9 mouse cellular contexts compared by ENCODE assay signal in the genomic region with DNA sequence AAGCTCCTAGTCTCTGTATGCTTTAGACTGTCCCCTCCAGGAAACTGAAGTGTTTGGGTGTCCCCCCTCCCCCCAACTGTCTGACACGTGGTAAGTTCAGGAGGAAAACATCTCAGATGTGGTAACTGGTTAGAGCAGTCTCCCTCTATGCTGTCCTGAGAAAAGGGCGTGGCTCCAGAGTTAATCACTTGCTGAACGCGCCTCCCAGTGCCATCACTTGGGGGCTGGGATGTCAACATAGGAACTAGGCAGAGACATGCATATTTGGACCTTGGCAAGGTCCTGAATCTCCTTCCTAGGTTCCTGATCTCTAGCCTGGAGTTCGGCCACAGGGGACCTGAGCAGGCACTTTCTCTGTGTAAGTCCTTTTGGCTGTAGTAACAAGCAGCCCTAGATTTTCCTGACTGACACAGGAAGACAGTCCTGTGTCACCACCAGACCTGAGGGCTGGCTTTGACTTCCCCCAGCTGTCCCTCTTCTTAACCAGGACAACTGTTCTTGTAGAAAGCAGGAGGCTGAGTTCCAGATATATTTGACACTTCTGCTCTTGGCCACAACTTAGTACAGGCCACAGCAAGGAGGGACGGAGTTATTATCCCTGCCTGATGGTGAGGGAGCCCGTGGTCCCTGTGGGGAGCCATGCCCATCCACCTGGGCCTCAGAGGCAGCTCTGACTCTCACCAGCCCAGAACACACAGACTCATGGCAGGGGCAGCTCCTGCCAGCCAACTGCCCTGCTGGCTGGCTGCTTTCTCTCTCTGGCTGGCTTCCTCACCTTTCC. TPM values are rescaled to one million over a fixed set of nuclear protein-coding genes. Genes with fewer than 3 reads are reported as not detected.
A peak's percentile ranks its signal among the peaks of the same experiment; 100 is the strongest.
DNase-seq lines count a peak whose midpoint lies in the region; ATAC-seq and TF ChIP-seq lines count a peak whose summit lies in the region.
"Had no signal": no experiment of that assay in that cellular context is flagged by ENCODE, and none has a peak within 500 bp of the region (broad histone marks: within the 10 kb centered on the region; RNA-seq: fewer than 3 reads in every experiment).

No protein-coding gene starts in this region.

- no peaks in the 10 kb centered on the region for H3K27me3 ChIP-seq in heart, embryonic 16.5 days (ENCODE audit: control insufficient read depth, insufficient read depth, low read length)
- no peaks in the 10 kb centered on the region for H3K27me3 ChIP-seq in cerebellum, adult 2 months (ENCODE audit: control insufficient read depth, insufficient read depth, low read length)
- H3K27me3 ChIP-seq in liver, embryonic 12.5 days (replicated peaks): peaks cover 9% of the 10 kb centered on the region; the same call in 1 of the 2 replicates
- H3K27me3 ChIP-seq in forebrain, embryonic 13.5 days: no peaks in the 10 kb centered on the region

- H3K4me3 ChIP-seq in heart, embryonic 16.5 days (ENCODE audit: low read length): no peak overlapping the region
- no peak overlapping the region for H3K4me3 ChIP-seq in cerebellum, adult 2 months (replicated peaks; ENCODE audit: insufficient read depth, low read depth, low read length)
- H3K4me3 ChIP-seq in liver, embryonic 12.5 days: no peak overlapping the region
- H3K4me3 ChIP-seq in forebrain, embryonic 13.5 days: no peak overlapping the region

- no peak for DNase-seq in heart, postnatal 10 days
- peak; percentile 83 for DNase-seq in CD4-positive, CD25-positive, alpha-beta regulatory T cell, adult 2 months (ENCODE audit: low read depth, low spot score)
- peak; percentile 70 to 79 for DNase-seq in cerebellum, adult 2 months
- no peak for DNase-seq in left cerebral cortex, postnatal 25 days (ENCODE audit: low spot score in 2 of 2)
- no peak for DNase-seq in ovary, postnatal 10 days (ENCODE audit: low spot score)
- DNase-seq: gastrocnemius, postnatal 14 days had no signal

- no peaks in the 10 kb centered on the region for H3K36me3 ChIP-seq in heart, embryonic 16.5 days (ENCODE audit: control insufficient read depth, insufficient read depth)
- peaks cover 12% of the 10 kb centered on the region for H3K36me3 ChIP-seq in liver, embryonic 12.5 days
- H3K36me3 ChIP-seq in forebrain, embryonic 13.5 days (ENCODE audit: poor library complexity, severe bottlenecking): peaks cover 20% of the 10 kb centered on the region

- 19% methylated on average over 7 of the region's 7 CpGs for WGBS in heart, embryonic 16.5 days
- 18% methylated on average over 7 of the region's 7 CpGs for WGBS in cerebellum, adult 2 months
- WGBS in liver, embryonic 12.5 days (ENCODE audit: insufficient replicate concordance): 21% methylated on average over 7 of the region's 7 CpGs
- 24% methylated on average over 7 of the region's 7 CpGs for WGBS in forebrain, embryonic 13.5 days

- intact Hi-C loops in heart, postnatal 10 days (cut with DNase I): no loop called here
- intact Hi-C loops in left cerebral cortex, postnatal 25 days (cut with DNase I): no loop called here

- no peak; the same call in 1 of the 2 replicates for ATAC-seq in heart, embryonic 16.5 days (replicated peaks; ENCODE audit: extremely low read depth, insufficient read depth, low FRiP score)
- no peak for ATAC-seq in liver, embryonic 12.5 days
- no peak for ATAC-seq in forebrain, embryonic 13.5 days

- TF ChIP-seq CTCF in cerebellum, adult 2 months (IDR thresholded peaks at IDR 0.05; ENCODE audit: borderline replicate concordance, insufficient read depth, low read depth, low read length): no peak

- H3K4me1 ChIP-seq in heart, embryonic 16.5 days (ENCODE audit: control insufficient read depth, insufficient read depth, low read length): peaks cover 14% of the 10 kb centered on the region
- H3K4me1 ChIP-seq in cerebellum, adult 2 months (ENCODE audit: control insufficient read depth, insufficient read depth, low read length): peaks cover 37% of the 10 kb centered on the region
- peaks cover 39% of the 10 kb centered on the region for H3K4me1 ChIP-seq in liver, embryonic 12.5 days
- no peaks in the 10 kb centered on the region; the same call in 1 of the 2 replicates for H3K4me1 ChIP-seq in forebrain, embryonic 13.5 days

- peak overlapping the region; percentile 46; the same call in 1 of the 2 replicates for H3K9ac ChIP-seq in heart, embryonic 16.5 days (ENCODE audit: low read length)
- no peak overlapping the region for H3K9ac ChIP-seq in liver, embryonic 12.5 days
- H3K9ac ChIP-seq in forebrain, embryonic 13.5 days: no peak overlapping the region

- no peak for TF ChIP-seq POLR2A in cerebellum, adult 2 months (IDR thresholded peaks at IDR 0.05; ENCODE audit: borderline replicate concordance, insufficient read depth, low read length)

- H3K27ac ChIP-seq in heart, embryonic 16.5 days (ENCODE audit: low read length): no peak overlapping the region; the same call in 1 of the 2 replicates
- peak overlapping the region; percentile 44 for H3K27ac ChIP-seq in cerebellum, adult 2 months (ENCODE audit: insufficient read depth, low read length)
- H3K27ac ChIP-seq in liver, embryonic 12.5 days: peak overlapping the region; percentile 57; the same call in 1 of the 2 replicates
- no peak overlapping the region for H3K27ac ChIP-seq in forebrain, embryonic 13.5 days

- H3K4me2 ChIP-seq in heart, embryonic 16.5 days (ENCODE audit: low read depth, low read length): no peak overlapping the region
- H3K4me2 ChIP-seq in liver, embryonic 12.5 days: no peak overlapping the region
- no peak overlapping the region for H3K4me2 ChIP-seq in forebrain, embryonic 13.5 days

- H3K9me3 ChIP-seq in heart, embryonic 16.5 days (replicated peaks; ENCODE audit: control insufficient read depth, low read length): no peaks in the 10 kb centered on the region
- H3K9me3 ChIP-seq in liver, embryonic 12.5 days (replicated peaks): no peaks in the 10 kb centered on the region
- H3K9me3 ChIP-seq in forebrain, embryonic 13.5 days (replicated peaks): no peaks in the 10 kb centered on the region

RNA-seq across cellular contexts. Expression of a gene that starts 28.9 kb away (rescaled TPM):
- polyA plus RNA-seq in heart, embryonic 16.5 days (2015; fragmentation: Nextera tagmentation; extraction: Ambion mirVana): 14.7 and 15.8 TPM in 2 replicates
- total RNA-seq in heart, postnatal 10 days (2021): 10 to 100 TPM; 21.8 to 24.3 TPM
- 16.0 and 18.5 TPM in 2 replicates for polyA plus RNA-seq in cerebellum, adult 2 months (2012; rRNA removed)
- polyA plus RNA-seq in liver, embryonic 12.5 days (2016; fragmentation: Nextera tagmentation; extraction: Ambion mirVana): 26.4 and 28.2 TPM in 2 replicates
- 1 to 10 TPM; 2.7 TPM for total RNA-seq in left cerebral cortex, postnatal 25 days (2021)
- 2.6 and 2.7 TPM in 2 replicates for polyA plus RNA-seq in forebrain, embryonic 13.5 days (2015; fragmentation: Nextera tagmentation; extraction: Ambion mirVana)

RNA-seq across cellular contexts. Expression of a gene that starts 56.4 kb away (rescaled TPM):
- 23.1 and 25.3 TPM in 2 replicates for polyA plus RNA-seq in heart, embryonic 16.5 days (2015; fragmentation: Nextera tagmentation; extraction: Ambion mirVana)
- total RNA-seq in heart, postnatal 10 days (2021): 10 to 100 TPM; 24.9 to 25.9 TPM
- 46.4 and 47.7 TPM in 2 replicates for polyA plus RNA-seq in cerebellum, adult 2 months (2012; rRNA removed)
- polyA plus RNA-seq in liver, embryonic 12.5 days (2016; fragmentation: Nextera tagmentation; extraction: Ambion mirVana): 27.2 and 29.8 TPM in 2 replicates
- total RNA-seq in left cerebral cortex, postnatal 25 days (2021): 10 to 100 TPM; 49.2 to 52.0 TPM
- 91.3 and 91.8 TPM in 2 replicates for polyA plus RNA-seq in forebrain, embryonic 13.5 days (2015; fragmentation: Nextera tagmentation; extraction: Ambion mirVana)

Comparison
In these comparisons a context has a peak if more than half of its experiments do, and no peak if none do; other contexts are left out.
1. H3K27ac ChIP-seq: peak in cerebellum, adult 2 months (single experiment) and liver, embryonic 12.5 days (single experiment); none in heart, embryonic 16.5 days (single experiment) and forebrain, embryonic 13.5 days (single experiment).
2. DNase-seq: peak in CD4-positive, CD25-positive, alpha-beta regulatory T cell, adult 2 months (single experiment) and cerebellum, adult 2 months (2 of 2); none in heart, postnatal 10 days (0 of 2), left cerebral cortex, postnatal 25 days (0 of 2) and ovary, postnatal 10 days (single experiment).